Mouse (Mus musculus) layer of hippocampus, postnatal 25 days (tissue): ENCODE measurements around the gene Npffr2. TPM values are rescaled to one million over a fixed set of nuclear protein-coding genes. Genes with fewer than 3 reads are reported as not detected.

ENCODE experiments used
- total RNA-seq, 2 experiments: library from RNA; stranded (reverse); gene quantifications; 2 replicates each; pipeline ENCODE4 v1.2.3; 2021

The Npffr2 gene
- total RNA-seq, 2 experiments from 2014 or later: not detected

Other genes starting within 250 kb of the Npffr2 start
- gene Gc, start 69.5 kb upstream of the Npffr2 start, total RNA-seq: not detected